Mouse (Mus musculus): ENCODE results near the gene Alkbh4.
"Not testable (repeated sequence)": the region's sequence is repeated elsewhere in the genome, so short reads cannot be mapped to it uniquely, and the experiment has no call there.

Alkbh4 gene

GRCm38 (mm10) chr5:136142746-136143145, 6.8 kb downstream of the Alkbh4 start:
- in situ Hi-C loops (cut with MboI; ENCODE audit: low sequenced_read_pairs), result no loop called here

GRCm38 (mm10) chr5:136143161-136143755, 7.3 kb downstream of the Alkbh4 start:
- in situ Hi-C loops (cut with MboI; ENCODE audit: low sequenced_read_pairs), result no loop called here

GRCm38 (mm10) chr5:136144606-136145430, 8.9 kb downstream of the Alkbh4 start:
- in situ Hi-C loops (cut with MboI; ENCODE audit: low sequenced_read_pairs), result no loop called here

GRCm38 (mm10) chr5:136146936-136147335, 11.0 kb downstream of the Alkbh4 start:
- in situ Hi-C loops (cut with MboI; ENCODE audit: low sequenced_read_pairs), result no loop called here

GRCm38 (mm10) chr5:136147704-136148103, 11.8 kb downstream of the Alkbh4 start:
- in situ Hi-C loops (cut with MboI; ENCODE audit: low sequenced_read_pairs), result no loop called here

- in situ Hi-C loops (cut with MboI; ENCODE audit: low sequenced_read_pairs), result not testable (repeated sequence)
Observed at GRCm38 (mm10) chr5:136149134-136149576, 13.2 kb downstream of the Alkbh4 start.

- in situ Hi-C loops (cut with MboI; ENCODE audit: low sequenced_read_pairs), result no loop called here
Observed at GRCm38 (mm10) chr5:136152365-136152764, 16.4 kb downstream of the Alkbh4 start.

GRCm38 (mm10) chr5:136155399-136155798, 19.5 kb downstream of the Alkbh4 start:
- in situ Hi-C loops (cut with MboI; ENCODE audit: low sequenced_read_pairs), result no loop called here

GRCm38 (mm10) chr5:136160084-136160483, 24.1 kb downstream of the Alkbh4 start:
- in situ Hi-C loops (cut with MboI; ENCODE audit: low sequenced_read_pairs), result not testable (repeated sequence)

- in situ Hi-C loops (cut with MboI; ENCODE audit: low sequenced_read_pairs), result no loop called here
Observed at GRCm38 (mm10) chr5:136163807-136164474, 28.0 kb downstream of the Alkbh4 start.

- in situ Hi-C loops (cut with MboI; ENCODE audit: low sequenced_read_pairs), result no loop called here
Observed at GRCm38 (mm10) chr5:136165246-136165645, 29.3 kb downstream of the Alkbh4 start.

- in situ Hi-C loops (cut with MboI; ENCODE audit: low sequenced_read_pairs), result no loop called here
Observed at GRCm38 (mm10) chr5:136167296-136167695, 31.4 kb downstream of the Alkbh4 start.

- in situ Hi-C loops (cut with MboI; ENCODE audit: low sequenced_read_pairs), result no loop called here
Observed at GRCm38 (mm10) chr5:136168071-136168470, 32.1 kb downstream of the Alkbh4 start.

- in situ Hi-C loops (cut with MboI; ENCODE audit: low sequenced_read_pairs), result no loop called here
Observed at GRCm38 (mm10) chr5:136169626-136170511, 33.9 kb downstream of the Alkbh4 start.

GRCm38 (mm10) chr5:136170512-136171362, 34.8 kb downstream of the Alkbh4 start, which contains the start of gene Orai2:
Gene Orai2 (minus strand): TSS chr5:136170713.
- in situ Hi-C loops (cut with MboI; ENCODE audit: low sequenced_read_pairs), result no loop called here

GRCm38 (mm10) chr5:136171363-136172341, 35.7 kb downstream of the Alkbh4 start:
- in situ Hi-C loops (cut with MboI; ENCODE audit: low sequenced_read_pairs), result no loop called here

- in situ Hi-C loops (cut with MboI; ENCODE audit: low sequenced_read_pairs), result no loop called here
Observed at GRCm38 (mm10) chr5:136172939-136173338, 37.0 kb downstream of the Alkbh4 start.

GRCm38 (mm10) chr5:136173606-136174463, 37.9 kb downstream of the Alkbh4 start:
- in situ Hi-C loops (cut with MboI; ENCODE audit: low sequenced_read_pairs), result no loop called here

Data from CH12F3 (cell line).